Mouse (Mus musculus) neural tube, embryonic 14.5 days (tissue): Measurements from ENCODE around the gene Zfp710. TPM values are rescaled to one million over a fixed set of nuclear protein-coding genes. Genes with fewer than 3 reads are reported as not detected.

ENCODE experiments used
- ATAC-seq: fragments of 200-750 bp; cut with Nextera tagmentation; 2 replicates; pipeline ENCODE4 v1.8.0; 2017; ENCODE audit warnings: low read depth, mild to moderate bottlenecking, moderate TSS enrichment, moderate library complexity
- H3K27ac ChIP-seq: fragments of 300-500 bp; sonication (generic); 2 replicates; pipeline ENCODE4 v1.5.1; 2014; ENCODE audit warnings: low read depth, mild to moderate bottlenecking, control low read depth, low read length, moderate library complexity, mixed read lengths
- H3K27me3 ChIP-seq: fragments of 300-500 bp; sonication (generic); 2 replicates; pipeline ENCODE4 v1.6.1; 2014; ENCODE audit warnings: low read length; ENCODE audit not compliant: control insufficient read depth, insufficient read depth
- H3K36me3 ChIP-seq: fragments of 300-500 bp; sonication (generic); 2 replicates; pipeline ENCODE4 v1.6.1; 2014; ENCODE audit warnings: low read length, mixed read lengths; ENCODE audit not compliant: control insufficient read depth, insufficient read depth
- H3K4me1 ChIP-seq: fragments of 300-500 bp; sonication (generic); 2 replicates; pipeline ENCODE4 v1.6.1; 2014; ENCODE audit warnings: low read length; ENCODE audit not compliant: control insufficient read depth, insufficient read depth
- H3K4me2 ChIP-seq: fragments of 300-500 bp; sonication (generic); 2 replicates; pipeline ENCODE4 v1.6.1; 2014; ENCODE audit warnings: mild to moderate bottlenecking, low read depth, low read length, control low read depth
- H3K4me3 ChIP-seq: fragments of 300-500 bp; sonication (generic); 2 replicates; pipeline ENCODE4 v1.5.1; 2014; ENCODE audit warnings: low read depth, low read length, control low read depth, mixed read lengths
- H3K9ac ChIP-seq: fragments of 300-500 bp; sonication (generic); replicated peaks from 2 replicates; pipeline ENCODE4 v1.6.1; 2014; ENCODE audit warnings: low read depth, mild to moderate bottlenecking, control low read depth, low read length, mixed read lengths
- H3K9me3 ChIP-seq: fragments of 300-500 bp; sonication (generic); 2 replicates; pipeline ENCODE4 v1.6.1; 2016; ENCODE audit warnings: low read length; ENCODE audit not compliant: control insufficient read depth
- WGBS: fragments of 180-500 bp; shearing (Covaris S2); extraction: QIAGEN DNeasy Blood & Tissue Kit; methylation state at CpG from one replicate; pipeline ENCODE4 v1.1.7; 2014; 5-methylcytosine and 5-hydroxymethylcytosine counted together
- polyA plus RNA-seq: library from polyadenylated mRNA; unstranded; fragments of >200 nt; fragmentation: Nextera tagmentation; extraction: Ambion mirVana; gene quantifications from 2 replicates; pipeline ENCODE4 v1.2.1, GENCODE M21; 2014

The Zfp710 gene
- polyA plus RNA-seq, 1 experiment from 2014 or later, result 14.1 TPM

DNA sequence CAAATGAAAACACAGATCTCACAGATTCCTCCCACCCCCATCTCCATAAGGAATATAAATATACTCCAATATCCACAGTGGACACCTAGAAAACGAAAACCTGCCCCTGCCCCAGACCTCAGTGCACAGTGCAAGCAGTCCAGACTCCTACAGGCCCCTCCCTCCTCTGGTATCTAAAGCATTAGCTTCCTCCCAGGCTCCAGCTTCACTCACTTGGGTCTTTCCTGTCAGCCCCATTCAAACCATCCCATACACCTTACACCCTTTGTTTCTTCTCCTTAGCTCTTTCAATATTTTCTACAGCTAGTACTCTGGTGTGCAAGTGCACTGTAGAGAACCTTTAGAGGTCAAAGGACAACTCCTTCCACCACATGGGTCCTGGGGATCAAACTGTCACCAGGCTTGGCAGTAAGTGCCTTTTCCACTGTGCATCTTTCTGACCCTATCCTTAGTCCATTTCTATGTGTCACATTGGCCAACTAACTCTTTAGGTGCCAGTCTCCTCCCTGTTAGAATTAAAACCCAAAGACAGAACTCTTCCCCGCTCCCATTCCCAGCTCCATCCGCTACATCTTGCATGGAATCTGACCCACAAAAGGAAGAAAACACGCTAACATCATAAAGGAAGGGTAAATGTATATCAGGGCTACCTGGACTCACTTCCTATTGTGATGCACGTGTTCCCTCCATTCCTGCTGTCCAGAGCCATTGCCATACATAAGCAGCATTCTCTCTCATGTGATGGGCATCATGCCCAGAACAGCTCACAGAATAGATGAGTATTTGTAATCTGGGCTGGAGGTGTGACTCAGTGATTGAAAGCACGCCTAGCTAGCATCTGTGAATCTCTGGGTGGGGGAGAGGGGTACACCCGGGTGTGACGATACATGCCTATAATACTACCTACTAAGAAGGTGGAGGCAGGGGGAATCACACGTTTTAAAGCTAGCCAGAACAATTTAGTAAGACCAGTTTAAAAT, 86.7 kb downstream of the Zfp710 start:
- no peaks in the 10 kb centered on the region for H3K9me3 ChIP-seq
- no peak overlapping the region for H3K9ac ChIP-seq
- H3K4me2 ChIP-seq, result peak overlapping the region; percentile 8; the same call in 1 of the 2 replicates
- H3K4me3 ChIP-seq, result no peak overlapping the region
- WGBS, result 79% methylated on average over 9 of the region's 9 CpGs
- H3K27me3 ChIP-seq, result no peaks in the 10 kb centered on the region
- no peak overlapping the region for H3K27ac ChIP-seq
- no peaks in the 10 kb centered on the region for H3K36me3 ChIP-seq
- no peak for ATAC-seq
- H3K4me1 ChIP-seq, result peaks cover 32% of the 10 kb centered on the region

DNA sequence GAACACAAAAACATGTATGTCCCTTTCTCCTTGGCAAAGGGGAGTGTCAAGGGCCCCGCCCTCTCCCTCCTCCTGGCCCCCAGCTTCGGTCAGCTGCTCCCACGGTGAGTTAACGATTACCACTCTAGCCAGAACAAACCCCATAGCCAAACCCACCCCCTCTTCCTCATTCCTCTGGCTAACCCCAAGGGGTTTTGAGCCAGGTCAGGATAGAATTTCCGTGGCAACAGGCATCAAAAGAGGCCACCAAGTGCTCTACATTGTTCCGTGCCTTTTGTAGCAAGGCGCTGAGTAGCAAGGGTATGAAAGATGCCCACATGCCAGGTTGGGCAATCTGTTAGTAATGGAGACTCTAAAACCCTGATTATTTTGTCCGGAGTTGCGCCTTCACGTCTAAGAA, 89.4 kb downstream of the Zfp710 start:
- Histone ChIP-seq H3K27me3 (no peaks in the 10 kb centered on the region), H3K4me3 (peak overlapping the region; percentile 85), H3K4me1 (peaks cover 32% of the 10 kb centered on the region), H3K27ac (peak overlapping the region; percentile 97), H3K36me3 (no peaks in the 10 kb centered on the region), H3K9ac (peak overlapping the region; percentile 89), H3K9me3 (no peaks in the 10 kb centered on the region), H3K4me2 (peak overlapping the region; percentile 93)
- ATAC-seq, result 0 out of 2 replicates have a peak, but pooled peaks have one; percentile 1
- WGBS, result 2% methylated on average over 10 of the region's 10 CpGs

DNA sequence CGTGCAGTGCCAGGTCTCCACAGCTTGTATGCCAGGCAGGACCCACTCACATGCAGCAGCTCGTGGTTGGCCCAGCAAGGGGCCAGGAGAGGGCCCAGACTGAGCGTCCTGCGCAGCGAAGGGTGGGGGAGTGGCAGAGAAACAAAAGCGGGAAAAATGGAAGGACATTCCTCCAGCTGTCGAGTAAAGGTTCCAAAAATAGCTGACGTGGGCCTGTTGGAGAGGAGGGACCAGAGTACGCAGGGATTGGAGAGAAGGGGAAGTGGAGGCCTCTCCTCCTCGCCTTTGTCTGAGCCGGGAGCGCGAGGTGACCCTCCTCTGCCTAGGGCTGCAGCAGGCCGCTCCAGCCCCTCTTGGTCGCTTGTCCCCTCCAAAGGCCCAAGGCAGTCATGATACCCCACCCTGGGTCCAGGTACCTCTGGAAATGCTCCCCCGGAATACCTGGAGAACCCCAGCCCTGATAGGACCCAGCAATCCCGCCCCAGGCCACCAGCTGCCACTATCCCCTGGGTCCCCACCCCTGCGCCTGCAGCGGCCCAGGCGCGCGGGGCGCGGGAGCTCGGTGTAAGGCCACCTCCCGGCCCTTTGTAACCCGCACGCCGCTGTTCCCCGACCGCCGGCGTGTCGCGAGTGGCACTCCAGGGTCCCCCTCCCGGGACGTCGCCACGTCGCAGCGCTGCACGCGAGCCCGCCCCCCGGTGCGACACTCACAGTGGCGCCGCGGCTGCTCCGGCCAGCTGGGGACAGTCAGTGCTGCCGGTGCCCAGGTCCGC, 90.0 kb downstream of the Zfp710 start:
- H3K9me3 ChIP-seq, result no peaks in the 10 kb centered on the region
- peak overlapping the region; percentile 89 for H3K9ac ChIP-seq
- peak overlapping the region; percentile 97 for H3K27ac ChIP-seq
- ATAC-seq, result peak; percentile 82
- H3K4me1 ChIP-seq, result peaks cover 32% of the 10 kb centered on the region
- peak overlapping the region; percentile 93 for H3K4me2 ChIP-seq
- under 1% methylated on average over 45 of the region's 52 CpGs for WGBS
- no peaks in the 10 kb centered on the region for H3K36me3 ChIP-seq
- no peaks in the 10 kb centered on the region for H3K27me3 ChIP-seq
- peak overlapping the region; percentile 85 for H3K4me3 ChIP-seq

DNA sequence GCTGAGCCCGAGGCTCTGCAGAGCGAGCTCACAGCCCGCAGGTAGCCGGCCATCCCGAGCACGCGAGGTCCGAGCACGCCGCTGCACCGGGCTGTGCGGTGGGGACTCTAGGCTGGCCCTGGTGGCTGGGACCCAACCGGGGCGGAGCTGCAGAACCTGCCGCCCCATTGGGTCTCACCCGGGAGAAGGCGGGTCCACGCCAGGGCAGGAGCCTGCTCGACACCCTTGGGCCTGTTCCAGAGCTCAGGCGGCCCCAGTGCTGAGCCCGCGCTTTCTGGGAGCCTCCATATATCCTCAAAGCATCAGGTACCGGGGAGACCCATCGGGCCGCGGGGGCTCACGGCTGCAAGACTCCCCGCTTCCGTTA, 90.6 kb downstream of the Zfp710 start, which contains the start of gene Idh2:
TSS of gene Idh2 (minus strand) at position 169 of the 367 bp plus-strand sequence.
- peak; percentile 98 for ATAC-seq
- WGBS, result under 1% methylated on average over 26 of the region's 29 CpGs

DNA sequence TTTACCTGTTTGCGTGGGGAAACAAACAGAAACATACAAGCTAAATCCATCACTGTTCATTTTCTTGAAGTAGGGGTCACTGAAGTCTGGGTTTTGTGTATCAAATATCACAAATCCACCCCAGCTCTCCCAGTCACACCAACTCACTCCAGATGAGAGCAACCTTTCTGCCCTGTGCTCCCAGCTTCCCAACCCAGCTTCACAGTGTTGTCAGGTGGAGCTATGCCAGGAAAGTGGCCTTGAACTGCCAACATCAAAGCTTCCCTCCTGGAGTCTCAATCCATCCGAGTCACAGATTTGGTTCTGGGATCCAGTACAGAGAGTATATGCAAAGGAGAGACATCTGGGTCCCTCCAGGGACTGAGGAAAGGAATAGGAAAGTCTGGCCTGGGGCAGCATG, 91.5 kb downstream of the Zfp710 start:
- Histone ChIP-seq H3K4me1 (peaks cover 31% of the 10 kb centered on the region), H3K9ac (no peak overlapping the region), H3K4me2 (peak overlapping the region; percentile 93), H3K4me3 (peak overlapping the region; percentile 85; the same call in 1 of the 2 replicates), H3K9me3 (no peaks in the 10 kb centered on the region), H3K36me3 (no peaks in the 10 kb centered on the region), H3K27me3 (no peaks in the 10 kb centered on the region), H3K27ac (no peak overlapping the region)
- 81% methylated on average over 2 of the region's 2 CpGs for WGBS
- ATAC-seq, result no peak

More for the DNA sequence above, 90.6 kb downstream of the Zfp710 start, which contains the start of gene Idh2:
- H3K27me3 ChIP-seq, result no peaks in the 10 kb centered on the region
- H3K9ac ChIP-seq, result peak within 1 kb of the TSS; percentile 89
- peak within 1 kb of the TSS; percentile 85 for H3K4me3 ChIP-seq
- no peaks in the 10 kb centered on the region for H3K9me3 ChIP-seq
- H3K27ac ChIP-seq, result peak within 1 kb of the TSS; percentile 97
- peak within 1 kb of the TSS; percentile 93 for H3K4me2 ChIP-seq
- no peaks in the 10 kb centered on the region for H3K36me3 ChIP-seq
- peaks cover 32% of the 10 kb centered on the region for H3K4me1 ChIP-seq

DNA sequence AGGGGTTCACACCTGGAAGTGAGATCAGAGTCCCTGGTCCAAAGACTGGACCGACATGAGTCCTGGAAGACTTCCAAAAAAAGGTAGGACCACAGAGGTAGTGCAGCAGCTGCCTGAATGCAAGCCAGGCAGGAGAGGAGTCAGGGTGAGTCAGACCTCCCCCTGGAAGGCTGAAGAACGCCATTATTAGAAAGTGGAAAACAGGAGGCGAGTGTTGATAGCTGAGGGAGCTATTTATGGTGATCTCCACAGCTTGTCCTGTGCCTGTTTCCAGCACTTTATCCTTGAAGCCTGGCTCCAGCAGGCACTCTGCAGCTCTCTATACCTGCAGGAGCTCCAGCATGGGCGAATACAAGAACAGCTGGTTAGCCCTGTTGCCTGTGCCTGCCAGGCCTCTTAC, 94.6 kb downstream of the Zfp710 start:
- no peak for ATAC-seq
- no peaks in the 10 kb centered on the region for H3K27me3 ChIP-seq
- no peaks in the 10 kb centered on the region for H3K36me3 ChIP-seq
- H3K9me3 ChIP-seq, result no peaks in the 10 kb centered on the region
- peaks cover 10% of the 10 kb centered on the region for H3K4me1 ChIP-seq
- no peak overlapping the region for H3K4me3 ChIP-seq
- H3K4me2 ChIP-seq, result no peak overlapping the region
- 85% methylated on average over 4 of the region's 4 CpGs for WGBS
- no peak overlapping the region for H3K9ac ChIP-seq
- no peak overlapping the region for H3K27ac ChIP-seq

DNA sequence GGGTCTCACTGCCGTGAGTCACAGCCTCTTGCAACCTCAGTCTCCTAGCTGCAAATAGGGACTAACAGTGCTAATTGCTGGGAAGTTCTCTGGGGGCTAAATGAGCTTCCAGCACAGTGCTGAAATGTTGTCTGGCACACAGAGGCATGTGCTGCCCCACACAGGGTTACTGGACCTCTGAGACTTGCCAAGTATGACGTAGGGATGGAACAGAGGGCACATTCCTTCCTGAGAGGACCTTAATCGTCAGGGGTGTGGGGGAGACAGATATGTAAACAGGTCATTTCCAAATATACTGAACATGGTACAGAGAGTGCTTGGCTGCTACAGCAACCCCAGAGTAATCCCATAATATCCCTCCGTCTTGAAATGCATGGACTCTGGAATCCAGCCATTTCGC, 96.5 kb downstream of the Zfp710 start:
- no peak overlapping the region for H3K4me3 ChIP-seq
- WGBS, result 73% methylated on average over 5 of the region's 5 CpGs
- no peak for ATAC-seq

DNA sequence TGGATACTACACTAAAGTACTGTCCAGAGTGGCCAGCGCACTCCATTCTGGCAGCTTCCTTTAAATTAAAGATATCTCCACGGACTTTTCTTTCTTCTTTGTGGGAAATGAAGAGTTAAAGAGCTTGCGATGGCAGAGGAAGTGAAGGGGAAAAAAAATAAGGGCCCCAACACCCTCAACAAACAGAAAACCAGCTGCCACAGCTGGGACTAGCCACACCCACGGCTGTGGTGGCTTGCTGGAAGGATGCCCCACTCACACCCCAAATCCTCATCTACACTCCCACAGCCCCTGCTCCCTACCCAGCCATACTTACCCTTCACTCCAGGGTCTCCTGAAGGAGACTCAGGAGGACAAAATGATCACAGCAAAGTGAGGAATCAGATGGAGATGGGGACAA, 98.5 kb downstream of the Zfp710 start:
- no peaks in the 10 kb centered on the region for H3K36me3 ChIP-seq
- no peak for ATAC-seq
- no peaks in the 10 kb centered on the region for H3K9me3 ChIP-seq
- H3K27me3 ChIP-seq, result no peaks in the 10 kb centered on the region
- no peaks in the 10 kb centered on the region for H3K4me1 ChIP-seq
- H3K4me3 ChIP-seq, result no peak overlapping the region
- H3K4me2 ChIP-seq, result no peak overlapping the region
- WGBS, result 67% methylated on average over 4 of the region's 4 CpGs
- no peak overlapping the region for H3K27ac ChIP-seq
- H3K9ac ChIP-seq, result no peak overlapping the region

More for the DNA sequence above, 96.5 kb downstream of the Zfp710 start:
- H3K9ac ChIP-seq, result no peak overlapping the region
- H3K27ac ChIP-seq, result no peak overlapping the region
- H3K36me3 ChIP-seq, result no peaks in the 10 kb centered on the region
- H3K4me2 ChIP-seq, result no peak overlapping the region
- H3K27me3 ChIP-seq, result no peaks in the 10 kb centered on the region
- H3K4me1 ChIP-seq, result peaks cover 2% of the 10 kb centered on the region; the same call in 1 of the 2 replicates
- H3K9me3 ChIP-seq, result no peaks in the 10 kb centered on the region
